Mouse (Mus musculus): ENCODE measurements around the gene Dscaml1.

- TF ChIP-seq CTCF (IDR thresholded peaks at IDR 0.05; ENCODE audit: control insufficient read depth, insufficient read depth, insufficient replicate concordance, low read depth, low read length) (no peak), POLR2A (IDR thresholded peaks at IDR 0.05; ENCODE audit: control insufficient read depth, low read depth, low read length) (no peak)
These were observed 192.0 kb downstream of the Dscaml1 start for GRCm38 (mm10) chr9:45618443-45618842.
